Mouse (Mus musculus): ENCODE measurements around the gene Sash3. TPM values are rescaled to one million over a fixed set of nuclear protein-coding genes. Genes with fewer than 3 reads are reported as not detected.

Sash3 gene
- polyA plus RNA-seq, 1 experiment: 14.6 TPM

DNA sequence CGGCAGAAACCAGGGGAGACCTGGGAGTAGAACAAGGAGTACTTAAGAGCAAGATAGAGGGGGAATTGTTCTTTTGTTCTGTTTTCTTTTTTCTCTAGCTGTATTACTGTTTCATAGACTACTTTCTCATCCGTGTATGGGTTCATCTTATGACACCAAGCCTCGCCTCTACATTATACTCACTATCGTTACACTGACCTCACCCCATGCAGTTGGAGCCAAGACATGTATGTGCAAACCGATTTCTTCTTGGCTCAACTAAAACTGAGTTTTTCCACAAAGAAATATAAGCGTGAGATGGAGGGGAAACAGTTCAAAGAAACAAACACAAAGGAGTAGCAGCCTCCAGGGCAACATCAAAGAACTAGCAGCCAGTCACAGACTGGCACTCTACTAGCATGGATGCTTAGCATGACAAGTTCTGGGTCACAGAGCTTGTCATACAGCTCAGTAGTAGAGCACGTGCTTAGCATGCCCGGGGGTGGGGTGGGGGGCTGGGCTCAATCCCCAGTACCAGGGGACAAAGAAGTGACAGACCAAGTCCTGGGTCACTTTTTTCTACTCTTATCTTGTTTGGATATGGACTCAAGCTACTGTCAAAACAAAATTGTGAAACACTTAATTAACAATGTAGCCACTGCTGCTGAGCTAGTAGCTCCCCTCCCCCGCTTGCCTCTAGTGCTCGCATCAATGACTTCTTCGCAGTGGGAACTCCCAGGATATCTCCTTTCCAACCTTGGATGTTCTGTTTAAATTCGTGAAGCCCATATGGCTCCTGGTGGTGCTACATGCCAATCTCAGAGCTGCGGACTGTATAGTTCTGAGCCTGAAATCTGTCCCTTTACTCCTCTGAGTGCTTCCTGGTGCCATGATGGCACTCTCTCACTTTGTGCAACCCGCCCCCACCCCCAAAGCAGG is 47.3 kb downstream of the Sash3 start:
- H3K4me3 ChIP-seq (replicated peaks; ENCODE audit: extremely low read depth, low read depth, low read length): no peak overlapping the region
- WGBS: 75% methylated on average over 14 of the region's 14 CpGs
- TF ChIP-seq POLR2A (IDR thresholded peaks at IDR 0.05; ENCODE audit: borderline replicate concordance, extremely low read depth, low read depth, low read length) (no peak), CTCF (IDR thresholded peaks at IDR 0.05; ENCODE audit: insufficient read depth, low read length) (no peak)
- DNase-seq: no peak
- H3K4me1 ChIP-seq (ENCODE audit: control insufficient read depth, insufficient read depth, low read length): no peaks in the 10 kb centered on the region

DNA sequence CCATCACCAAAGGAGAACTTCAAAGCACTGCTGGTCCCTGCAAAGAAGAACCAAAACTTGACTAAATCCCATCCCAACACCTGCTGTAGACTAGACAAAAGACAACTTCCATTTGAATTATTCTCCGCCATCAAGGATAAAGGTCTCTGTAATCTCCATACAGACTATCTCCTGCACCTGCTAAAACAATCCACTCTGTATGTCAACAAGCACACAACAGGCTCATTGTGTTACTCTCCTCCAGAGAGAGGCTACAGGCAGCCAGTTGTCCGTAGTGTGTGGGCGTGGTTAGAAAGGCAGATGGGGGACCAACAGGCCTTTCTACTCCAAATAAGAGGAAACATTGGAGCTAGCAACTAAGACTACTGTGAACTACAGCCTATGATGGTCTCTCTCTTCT is 51.6 kb downstream of the Sash3 start:
- no peak for DNase-seq
- Histone ChIP-seq H3K4me1 (ENCODE audit: control insufficient read depth, insufficient read depth, low read length) (no peaks in the 10 kb centered on the region; the same call in 1 of the 2 replicates), H3K4me3 (replicated peaks; ENCODE audit: extremely low read depth, low read depth, low read length) (no peak overlapping the region)
- WGBS: 86% methylated on average over 3 of the region's 3 CpGs
- TF ChIP-seq POLR2A (IDR thresholded peaks at IDR 0.05; ENCODE audit: borderline replicate concordance, extremely low read depth, low read depth, low read length): no peak
- no peak for TF ChIP-seq CTCF (IDR thresholded peaks at IDR 0.05; ENCODE audit: insufficient read depth, low read length)

DNA sequence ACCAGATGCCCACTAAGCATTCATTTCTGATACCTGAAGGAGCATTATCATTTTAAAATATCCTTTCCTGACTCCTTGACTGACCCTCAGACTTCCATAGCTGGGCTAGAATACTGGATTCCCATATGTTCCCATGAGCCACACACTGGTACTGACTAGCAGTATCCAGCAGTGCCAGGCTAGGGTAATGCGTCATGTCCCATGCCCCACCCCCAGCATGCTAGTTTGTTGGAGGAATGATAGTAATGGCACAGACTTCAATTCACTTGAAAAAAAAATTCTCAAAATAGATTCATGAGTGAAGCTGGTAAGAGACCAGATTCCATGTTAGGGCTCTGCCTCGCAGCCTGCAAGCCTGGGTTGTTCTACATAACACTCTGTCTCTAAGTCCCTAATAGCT is 52.8 kb downstream of the Sash3 start:
- WGBS: 85% methylated on average over 2 of the region's 2 CpGs
- TF ChIP-seq POLR2A (IDR thresholded peaks at IDR 0.05; ENCODE audit: borderline replicate concordance, extremely low read depth, low read depth, low read length): no peak
- TF ChIP-seq CTCF (IDR thresholded peaks at IDR 0.05; ENCODE audit: insufficient read depth, low read length): no peak
- Histone ChIP-seq H3K4me1 (ENCODE audit: control insufficient read depth, insufficient read depth, low read length) (no peaks in the 10 kb centered on the region; the same call in 1 of the 2 replicates), H3K4me3 (replicated peaks; ENCODE audit: extremely low read depth, low read depth, low read length) (no peak overlapping the region)
- DNase-seq: no peak

DNA sequence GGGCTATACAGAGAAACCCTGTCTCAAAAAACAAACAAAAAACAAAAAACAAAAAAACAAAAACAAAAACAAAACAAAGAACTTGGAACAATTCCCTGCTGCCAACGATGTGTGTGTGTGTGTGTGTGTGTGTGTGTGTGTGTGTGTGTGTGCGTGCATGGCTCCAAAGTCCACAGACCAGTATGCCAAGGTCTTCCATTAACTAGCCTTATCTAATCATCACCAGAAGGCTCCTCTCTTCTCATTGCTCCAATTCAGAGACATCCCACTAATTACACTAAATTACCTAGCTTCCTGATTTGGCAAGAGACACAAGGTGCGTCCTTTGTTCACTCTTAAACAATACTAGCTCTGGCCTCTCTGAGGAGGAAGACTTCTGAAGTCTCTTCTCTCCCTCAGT is 54.5 kb downstream of the Sash3 start:
- 85% methylated on average over 3 of the region's 3 CpGs for WGBS
- no peaks in the 10 kb centered on the region; the same call in 1 of the 2 replicates for H3K4me1 ChIP-seq (ENCODE audit: control insufficient read depth, insufficient read depth, low read length)
- no peak overlapping the region for H3K4me3 ChIP-seq (replicated peaks; ENCODE audit: extremely low read depth, low read depth, low read length)
- DNase-seq: no peak
- TF ChIP-seq CTCF (IDR thresholded peaks at IDR 0.05; ENCODE audit: insufficient read depth, low read length) (no peak), POLR2A (IDR thresholded peaks at IDR 0.05; ENCODE audit: borderline replicate concordance, extremely low read depth, low read depth, low read length) (no peak)

DNA sequence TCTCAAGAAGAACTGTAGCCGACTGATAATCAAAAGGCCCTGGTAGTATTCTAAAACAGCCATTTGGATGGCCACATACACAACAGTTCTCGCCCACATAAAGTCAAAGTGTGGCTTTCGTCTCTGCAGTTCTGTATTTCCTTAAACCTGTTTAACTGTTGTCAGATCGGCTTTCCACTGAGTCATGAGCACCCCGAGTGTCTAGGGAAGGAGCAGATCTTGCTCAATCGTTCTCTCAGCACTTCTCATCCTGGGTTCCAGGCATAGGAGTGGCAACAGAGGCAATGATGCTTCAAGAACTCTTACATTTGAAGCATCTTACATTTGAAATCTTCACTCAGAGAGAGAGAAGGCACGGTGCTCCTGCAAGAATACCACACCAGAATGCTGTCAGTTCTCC is 55.7 kb downstream of the Sash3 start:
- H3K4me3 ChIP-seq (replicated peaks; ENCODE audit: extremely low read depth, low read depth, low read length): no peak overlapping the region
- no peak for DNase-seq
- WGBS: 77% methylated on average over 7 of the region's 7 CpGs
- H3K4me1 ChIP-seq (ENCODE audit: control insufficient read depth, insufficient read depth, low read length): no peaks in the 10 kb centered on the region; the same call in 1 of the 2 replicates
- TF ChIP-seq CTCF (IDR thresholded peaks at IDR 0.05; ENCODE audit: insufficient read depth, low read length) (no peak), POLR2A (IDR thresholded peaks at IDR 0.05; ENCODE audit: borderline replicate concordance, extremely low read depth, low read depth, low read length) (no peak)

DNA sequence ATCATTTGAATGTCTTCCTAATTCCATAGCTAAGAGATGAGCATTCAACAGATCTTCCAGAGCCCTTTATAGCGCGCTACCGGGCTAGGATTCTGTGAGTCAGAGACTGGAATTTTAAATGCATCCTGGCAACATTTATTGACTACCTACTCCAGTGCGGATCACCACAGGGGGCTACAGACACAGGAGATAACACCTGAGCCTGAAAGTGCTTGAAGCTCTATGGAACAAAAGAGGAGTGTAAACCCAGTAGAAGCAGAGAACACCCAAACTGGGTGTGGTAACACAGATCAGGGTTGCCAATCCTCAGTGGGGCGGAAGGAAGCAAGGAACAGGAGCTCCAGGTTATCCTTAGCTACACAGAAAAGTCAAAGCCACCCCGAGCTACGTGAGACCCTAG is 56.2 kb downstream of the Sash3 start:
- DNase-seq: no peak
- TF ChIP-seq CTCF (IDR thresholded peaks at IDR 0.05; ENCODE audit: insufficient read depth, low read length) (no peak), POLR2A (IDR thresholded peaks at IDR 0.05; ENCODE audit: borderline replicate concordance, extremely low read depth, low read depth, low read length) (no peak)
- WGBS: 80% methylated on average over 7 of the region's 7 CpGs
- Histone ChIP-seq H3K4me1 (ENCODE audit: control insufficient read depth, insufficient read depth, low read length) (no peaks in the 10 kb centered on the region; the same call in 1 of the 2 replicates), H3K4me3 (replicated peaks; ENCODE audit: extremely low read depth, low read depth, low read length) (no peak overlapping the region)

DNA sequence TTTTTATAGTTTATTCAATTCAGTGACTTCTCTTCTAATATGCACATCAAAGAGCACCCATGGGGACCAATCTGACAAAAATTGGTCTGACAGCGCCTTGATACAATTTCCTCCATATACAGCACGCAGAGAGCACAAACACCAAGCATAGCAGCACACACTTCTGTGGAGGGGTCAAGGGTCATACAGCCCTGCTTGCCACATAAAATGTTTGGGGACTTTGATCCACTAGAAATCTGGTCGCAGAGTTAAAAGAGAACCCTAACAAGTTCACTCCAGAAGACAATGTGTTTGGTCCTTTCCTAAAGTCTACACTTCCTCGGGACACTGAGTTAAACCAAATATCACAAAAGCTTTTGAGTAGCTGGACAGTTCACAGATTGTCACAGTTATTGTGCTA is 56.8 kb downstream of the Sash3 start:
- H3K4me1 ChIP-seq (ENCODE audit: control insufficient read depth, insufficient read depth, low read length): no peaks in the 10 kb centered on the region; the same call in 1 of the 2 replicates
- TF ChIP-seq POLR2A (IDR thresholded peaks at IDR 0.05; ENCODE audit: borderline replicate concordance, extremely low read depth, low read depth, low read length): no peak
- TF ChIP-seq CTCF (IDR thresholded peaks at IDR 0.05; ENCODE audit: insufficient read depth, low read length): no peak
- no peak overlapping the region for H3K4me3 ChIP-seq (replicated peaks; ENCODE audit: extremely low read depth, low read depth, low read length)
- WGBS: 64% methylated on average over 4 of the region's 4 CpGs
- DNase-seq: no peak

DNA sequence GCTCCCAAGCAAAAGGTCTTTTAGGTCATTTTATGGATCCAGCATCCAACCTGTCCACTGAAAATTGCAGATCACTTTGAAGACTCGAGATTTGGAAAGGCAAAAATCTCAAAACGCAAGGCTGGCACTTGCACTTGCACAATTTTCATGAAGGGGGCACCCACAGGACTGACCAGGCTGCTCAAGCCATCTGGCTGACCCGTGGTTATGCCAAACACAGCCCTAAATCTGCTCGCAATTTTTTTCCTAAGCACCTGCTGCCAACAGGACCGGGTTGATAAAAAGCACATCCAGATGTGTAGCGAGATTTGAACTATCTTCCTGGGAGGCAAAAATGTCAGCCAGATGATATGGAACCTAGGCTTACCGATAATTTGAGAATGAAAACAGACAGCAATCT is 57.5 kb downstream of the Sash3 start:
- H3K4me1 ChIP-seq (ENCODE audit: control insufficient read depth, insufficient read depth, low read length): no peaks in the 10 kb centered on the region; the same call in 1 of the 2 replicates
- 71% methylated on average over 7 of the region's 7 CpGs for WGBS
- H3K4me3 ChIP-seq (replicated peaks; ENCODE audit: extremely low read depth, low read depth, low read length): no peak overlapping the region
- no peak for DNase-seq
- TF ChIP-seq POLR2A (IDR thresholded peaks at IDR 0.05; ENCODE audit: borderline replicate concordance, extremely low read depth, low read depth, low read length) (no peak), CTCF (IDR thresholded peaks at IDR 0.05; ENCODE audit: insufficient read depth, low read length) (no peak)

DNA sequence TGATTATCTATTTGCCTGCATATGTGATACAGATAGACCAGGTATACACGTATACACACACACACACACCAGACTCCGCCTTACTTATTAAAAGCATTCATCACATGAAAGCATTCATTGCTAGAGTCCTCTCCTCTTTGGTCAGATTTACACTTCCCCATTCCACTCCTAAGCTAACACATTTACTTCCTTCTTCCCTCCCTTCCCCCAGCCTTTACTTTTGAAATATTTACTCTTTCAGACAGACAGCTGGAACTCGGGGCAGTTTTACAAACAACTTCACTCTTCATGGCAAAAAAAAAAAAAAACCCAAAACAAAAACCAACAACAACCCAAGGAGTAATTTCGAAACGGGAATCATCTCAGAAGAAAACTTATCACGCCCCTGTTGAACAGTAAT is 58.2 kb downstream of the Sash3 start:
- TF ChIP-seq CTCF (IDR thresholded peaks at IDR 0.05; ENCODE audit: insufficient read depth, low read length) (no peak), POLR2A (IDR thresholded peaks at IDR 0.05; ENCODE audit: borderline replicate concordance, extremely low read depth, low read depth, low read length) (no peak)
- 50% methylated on average over 6 of the region's 6 CpGs for WGBS
- DNase-seq: no peak
- no peaks in the 10 kb centered on the region; the same call in 1 of the 2 replicates for H3K4me1 ChIP-seq (ENCODE audit: control insufficient read depth, insufficient read depth, low read length)
- H3K4me3 ChIP-seq (replicated peaks; ENCODE audit: extremely low read depth, low read depth, low read length): no peak overlapping the region

Measured in lung, adult 2 months (tissue).